Mouse (Mus musculus): ENCODE measurements around the gene Oscp1.

Oscp1 gene

GRCm38 (mm10) chr4:126058134-126058996, at the start of gene Oscp1:
TSS of gene Oscp1 (plus strand) at chr4:126058565.
- peak; percentile 87 for DNase-seq (ENCODE audit: low read depth, low spot score)

- no peak for DNase-seq (ENCODE audit: low read depth, low spot score)
Observed at GRCm38 (mm10) chr4:126017676-126018332, 40.6 kb upstream of the Oscp1 start.

- DNase-seq (ENCODE audit: low read depth, low spot score): no peak
Observed at GRCm38 (mm10) chr4:126018966-126019538, 39.3 kb upstream of the Oscp1 start.

GRCm38 (mm10) chr4:126024303-126024900, 34.0 kb upstream of the Oscp1 start, which contains the start of gene Csf3r:
TSS of gene Csf3r (plus strand) at chr4:126024550.
- no peak for DNase-seq (ENCODE audit: low read depth, low spot score)

GRCm38 (mm10) chr4:126025801-126026200, 32.6 kb upstream of the Oscp1 start:
- DNase-seq (ENCODE audit: low read depth, low spot score): no peak

- no peak for DNase-seq (ENCODE audit: low read depth, low spot score)
Observed at GRCm38 (mm10) chr4:126027980-126028379, 30.4 kb upstream of the Oscp1 start.

GRCm38 (mm10) chr4:126029042-126029441, 29.3 kb upstream of the Oscp1 start:
- DNase-seq (ENCODE audit: low read depth, low spot score): no peak

- no peak for DNase-seq (ENCODE audit: low read depth, low spot score)
Observed at GRCm38 (mm10) chr4:126030705-126031104, 27.7 kb upstream of the Oscp1 start.

GRCm38 (mm10) chr4:126035413-126035812, 23.0 kb upstream of the Oscp1 start:
- DNase-seq (ENCODE audit: low read depth, low spot score): no peak

GRCm38 (mm10) chr4:126046851-126047585, 11.3 kb upstream of the Oscp1 start, which contains the start of gene Mrps15:
TSS of gene Mrps15 (plus strand) at chr4:126046925.
- peak; percentile 75 for DNase-seq (ENCODE audit: low read depth, low spot score)

GRCm38 (mm10) chr4:126051617-126052016, 6.7 kb upstream of the Oscp1 start:
- DNase-seq (ENCODE audit: low read depth, low spot score): no peak

- DNase-seq (ENCODE audit: low read depth, low spot score): no peak
Observed at GRCm38 (mm10) chr4:126057207-126058133, 895 bp upstream of the Oscp1 start.

- no peak for DNase-seq (ENCODE audit: low read depth, low spot score)
Observed at GRCm38 (mm10) chr4:126058997-126059362, 615 bp downstream of the Oscp1 start.

- DNase-seq (ENCODE audit: low read depth, low spot score): no peak
Observed at GRCm38 (mm10) chr4:126062856-126063255, 4.5 kb downstream of the Oscp1 start.

- DNase-seq (ENCODE audit: low read depth, low spot score): no peak
Observed at GRCm38 (mm10) chr4:126065241-126065640, 6.9 kb downstream of the Oscp1 start.

GRCm38 (mm10) chr4:126067401-126068077, 9.2 kb downstream of the Oscp1 start:
- DNase-seq (ENCODE audit: low read depth, low spot score): peak; percentile 32

- no peak for DNase-seq (ENCODE audit: low read depth, low spot score)
Observed at GRCm38 (mm10) chr4:126068842-126069241, 10.5 kb downstream of the Oscp1 start.

GRCm38 (mm10) chr4:126077833-126078232, 19.5 kb downstream of the Oscp1 start:
- no peak for DNase-seq (ENCODE audit: low read depth, low spot score)

GRCm38 (mm10) chr4:126079266-126079665, 20.9 kb downstream of the Oscp1 start:
- no peak for DNase-seq (ENCODE audit: low read depth, low spot score)

GRCm38 (mm10) chr4:126081601-126082000, 23.2 kb downstream of the Oscp1 start:
- no peak for DNase-seq (ENCODE audit: low read depth, low spot score)
